Mouse (Mus musculus) stomach, embryonic 15.5 days (tissue): ENCODE data around the gene Mlh3. TPM values are rescaled to one million over a fixed set of nuclear protein-coding genes. Genes with fewer than 3 reads are reported as not detected.
A peak's percentile ranks its signal among the peaks of the same experiment; 100 is the strongest.
"Not testable (repeated sequence)": the region's sequence is repeated elsewhere in the genome, so short reads cannot be mapped to it uniquely, and the experiment has no call there.

ENCODE experiments used
- ATAC-seq: fragments of 200-750 bp; cut with Nextera tagmentation; 2 replicates; pipeline ENCODE4 v1.8.0; 2017; ENCODE audit warnings: low read depth, moderate number of reproducible peaks, moderate TSS enrichment; ENCODE audit not compliant: insufficient read depth, low FRiP score
- H3K27ac ChIP-seq: fragments of 300-500 bp; sonication (generic); 2 replicates; pipeline ENCODE4 v1.5.1; 2015; ENCODE audit warnings: mild to moderate bottlenecking, inconsistent platforms
- H3K27me3 ChIP-seq: fragments of 300-500 bp; sonication (generic); replicated peaks from 2 replicates; pipeline ENCODE4 v1.6.1; 2015; ENCODE audit warnings: inconsistent platforms
- H3K36me3 ChIP-seq: fragments of 300-500 bp; sonication (generic); 2 replicates; pipeline ENCODE4 v1.6.1; 2015; ENCODE audit warnings: inconsistent platforms
- H3K4me1 ChIP-seq: fragments of 300-500 bp; sonication (generic); 2 replicates; pipeline ENCODE4 v1.6.1; 2015; ENCODE audit warnings: inconsistent platforms
- H3K4me2 ChIP-seq: fragments of 300-500 bp; sonication (generic); 2 replicates; pipeline ENCODE4 v1.6.1; 2015; ENCODE audit warnings: mild to moderate bottlenecking, inconsistent platforms
- H3K4me3 ChIP-seq: fragments of 300-500 bp; sonication (generic); replicated peaks from 2 replicates; pipeline ENCODE4 v1.5.1; 2015; ENCODE audit warnings: inconsistent platforms
- H3K9ac ChIP-seq: fragments of 300-500 bp; sonication (generic); 2 replicates; pipeline ENCODE4 v1.6.1; 2015; ENCODE audit warnings: inconsistent platforms
- H3K9me3 ChIP-seq: fragments of 300-500 bp; sonication (generic); 2 replicates; pipeline ENCODE4 v1.6.1; 2016; ENCODE audit warnings: inconsistent platforms
- WGBS: fragments of 180-500 bp; shearing (Covaris S2); methylation state at CpG from one replicate; pipeline ENCODE4 v1.1.7; 2015; 5-methylcytosine and 5-hydroxymethylcytosine counted together
- polyA plus RNA-seq: library from polyadenylated mRNA; unstranded; fragments of >200 nt; fragmentation: Nextera tagmentation; extraction: Ambion mirVana; gene quantifications from 2 replicates; pipeline ENCODE4 v1.2.1, GENCODE M21; 2015

The Mlh3 gene
- polyA plus RNA-seq, 1 experiment from 2014 or later: 6.8 TPM

DNA sequence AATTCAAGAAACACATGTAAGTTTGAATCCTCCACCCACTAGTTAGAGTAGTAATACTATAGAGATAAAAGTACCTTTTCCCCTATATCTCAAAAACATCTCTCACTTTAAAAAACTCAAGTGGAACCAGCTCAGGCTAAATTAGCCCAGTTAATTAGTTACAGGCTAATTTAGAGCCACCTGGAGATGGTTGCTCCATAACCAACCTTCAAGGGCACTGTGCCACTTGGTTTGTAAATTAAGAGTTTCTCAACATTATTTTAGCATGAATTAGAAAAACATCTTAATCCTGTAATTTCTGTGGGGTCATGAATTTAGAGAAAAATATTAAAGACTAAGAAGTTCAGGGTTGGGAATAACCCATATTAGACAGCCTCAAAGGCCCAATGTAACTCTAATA is 21.1 kb upstream of the Mlh3 start:
- no peak overlapping the region for H3K4me2 ChIP-seq
- no peaks in the 10 kb centered on the region for H3K27me3 ChIP-seq
- H3K36me3 ChIP-seq: no peaks in the 10 kb centered on the region
- no peaks in the 10 kb centered on the region for H3K9me3 ChIP-seq
- no peak overlapping the region for H3K27ac ChIP-seq
- no peak overlapping the region for H3K4me3 ChIP-seq
- peaks cover 12% of the 10 kb centered on the region for H3K4me1 ChIP-seq
- no peak for ATAC-seq
- no peak overlapping the region for H3K9ac ChIP-seq

DNA sequence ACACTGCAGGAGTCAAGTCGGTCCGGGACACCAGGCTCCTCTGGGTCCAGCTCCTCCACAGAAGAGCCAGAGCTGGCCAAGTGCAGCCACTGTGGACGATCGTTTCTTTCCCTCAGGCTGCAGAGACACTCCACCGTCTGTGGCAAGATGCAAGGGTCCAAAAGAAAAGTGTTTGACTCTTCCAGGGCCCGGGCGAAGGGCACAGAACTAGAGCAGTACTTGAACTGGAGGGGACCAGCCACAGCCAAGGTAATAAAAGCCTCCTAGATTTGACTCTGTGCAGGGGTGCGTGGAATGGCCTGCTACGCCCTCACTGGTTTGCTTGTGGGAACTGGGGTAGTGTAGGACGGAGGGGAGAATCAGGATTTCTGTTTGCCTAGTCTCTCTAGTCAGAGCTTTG is 20.2 kb upstream of the Mlh3 start:
- 80% methylated on average over 10 of the region's 10 CpGs for WGBS
- no peak overlapping the region for H3K4me3 ChIP-seq
- H3K27ac ChIP-seq: no peak overlapping the region
- H3K27me3 ChIP-seq: no peaks in the 10 kb centered on the region
- H3K9me3 ChIP-seq: no peaks in the 10 kb centered on the region
- peaks cover 12% of the 10 kb centered on the region for H3K4me1 ChIP-seq
- no peaks in the 10 kb centered on the region for H3K36me3 ChIP-seq
- no peak for ATAC-seq
- H3K4me2 ChIP-seq: no peak overlapping the region
- H3K9ac ChIP-seq: no peak overlapping the region

DNA sequence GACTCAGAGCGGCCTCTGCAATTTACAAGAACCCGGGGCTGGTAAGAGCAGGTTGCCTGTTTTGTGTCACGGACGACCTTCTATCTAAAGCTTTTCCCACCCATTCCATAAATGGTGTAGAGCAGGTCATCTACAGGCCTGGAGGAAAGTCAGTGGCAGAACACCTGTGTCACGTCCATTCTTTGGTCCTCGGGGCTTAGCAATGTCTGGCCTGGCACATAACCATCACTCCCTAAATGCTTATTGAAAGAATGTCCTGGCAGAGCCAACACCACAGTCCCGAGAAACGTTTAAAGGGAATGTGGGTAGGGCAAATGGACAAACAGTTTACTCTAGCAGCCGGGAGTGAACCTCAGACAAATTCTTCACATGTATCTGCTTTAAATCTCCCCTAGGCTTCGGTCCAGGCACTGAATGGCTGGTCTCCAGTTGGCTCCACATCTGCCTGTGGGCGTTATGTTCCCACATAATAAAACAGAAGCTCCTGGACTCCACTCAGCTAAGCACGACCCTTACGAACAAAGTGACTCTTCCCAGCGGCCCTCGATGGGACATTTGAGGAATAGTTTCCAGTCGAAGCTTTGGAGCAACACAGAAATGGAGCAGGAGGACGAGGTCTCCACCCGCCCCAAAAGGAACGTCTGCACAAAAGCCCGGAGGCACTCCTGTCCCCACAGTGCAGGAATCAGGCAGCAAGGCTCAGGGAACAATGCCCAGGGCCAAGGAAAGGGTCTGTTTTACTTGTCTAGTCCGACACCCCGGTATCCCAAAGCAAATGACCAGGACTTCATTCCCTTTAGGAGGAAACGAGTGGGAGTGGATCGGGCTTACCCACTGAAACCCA is 19.0 kb upstream of the Mlh3 start:
- H3K27ac ChIP-seq: peak overlapping the region; percentile 84
- H3K4me3 ChIP-seq: peak overlapping the region; percentile 51
- no peaks in the 10 kb centered on the region for H3K36me3 ChIP-seq
- H3K4me1 ChIP-seq: peaks cover 12% of the 10 kb centered on the region
- H3K9me3 ChIP-seq: no peaks in the 10 kb centered on the region
- ATAC-seq: peak; percentile 36; the same call in 1 of the 2 replicates
- H3K27me3 ChIP-seq: no peaks in the 10 kb centered on the region
- peak overlapping the region; percentile 90 for H3K4me2 ChIP-seq
- 33% methylated on average over 24 of the region's 24 CpGs for WGBS
- H3K9ac ChIP-seq: no peak overlapping the region

DNA sequence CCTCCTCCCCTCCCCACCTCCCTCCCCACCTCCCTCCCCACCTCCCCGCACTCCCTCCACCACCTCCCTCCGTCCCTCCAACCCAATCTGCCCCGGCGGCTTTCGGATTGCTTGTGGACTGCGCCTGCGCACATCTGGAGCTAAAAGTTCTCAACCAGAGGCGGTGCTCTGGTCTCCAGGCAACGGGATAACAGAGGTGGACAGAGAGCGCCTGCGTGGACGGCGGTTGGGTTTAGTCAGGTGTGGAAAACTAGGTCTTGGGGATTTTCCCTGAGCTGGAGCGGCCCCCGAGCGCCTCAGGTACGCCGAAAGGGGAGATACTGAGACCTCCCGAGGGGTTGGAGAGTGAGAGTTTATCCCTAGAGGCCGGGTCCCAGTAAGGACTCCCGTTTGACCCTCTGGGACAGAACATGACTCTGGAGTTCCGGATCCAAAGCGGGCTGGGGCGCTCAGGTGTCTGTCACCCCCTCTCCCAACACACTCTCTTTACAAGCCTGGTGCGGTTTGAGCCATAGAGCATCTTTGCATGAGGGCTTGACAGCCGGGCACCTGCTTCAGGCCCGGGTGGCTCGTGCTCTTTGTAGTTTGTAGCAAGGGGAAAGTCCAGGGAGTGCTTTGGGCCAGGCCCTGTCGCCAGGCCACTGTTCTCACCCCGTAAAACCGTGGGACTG is 18.2 kb upstream of the Mlh3 start, which contains the start of gene Zc2hc1c:
Gene Zc2hc1c (plus strand): TSS at position 106 of the 671 bp plus-strand sequence.
- peak within 1 kb of the TSS; percentile 50; the same call in 1 of the 2 replicates for H3K9ac ChIP-seq
- peak within 1 kb of the TSS; percentile 51 for H3K4me3 ChIP-seq
- no peaks in the 10 kb centered on the region for H3K36me3 ChIP-seq
- ATAC-seq: peak; percentile 87
- WGBS: 3% methylated on average over 30 of the region's 31 CpGs
- peak within 1 kb of the TSS; percentile 84 for H3K27ac ChIP-seq
- H3K27me3 ChIP-seq: no peaks in the 10 kb centered on the region
- no peaks in the 10 kb centered on the region for H3K9me3 ChIP-seq
- H3K4me2 ChIP-seq: peak within 1 kb of the TSS; percentile 90
- peaks cover 12% of the 10 kb centered on the region for H3K4me1 ChIP-seq

DNA sequence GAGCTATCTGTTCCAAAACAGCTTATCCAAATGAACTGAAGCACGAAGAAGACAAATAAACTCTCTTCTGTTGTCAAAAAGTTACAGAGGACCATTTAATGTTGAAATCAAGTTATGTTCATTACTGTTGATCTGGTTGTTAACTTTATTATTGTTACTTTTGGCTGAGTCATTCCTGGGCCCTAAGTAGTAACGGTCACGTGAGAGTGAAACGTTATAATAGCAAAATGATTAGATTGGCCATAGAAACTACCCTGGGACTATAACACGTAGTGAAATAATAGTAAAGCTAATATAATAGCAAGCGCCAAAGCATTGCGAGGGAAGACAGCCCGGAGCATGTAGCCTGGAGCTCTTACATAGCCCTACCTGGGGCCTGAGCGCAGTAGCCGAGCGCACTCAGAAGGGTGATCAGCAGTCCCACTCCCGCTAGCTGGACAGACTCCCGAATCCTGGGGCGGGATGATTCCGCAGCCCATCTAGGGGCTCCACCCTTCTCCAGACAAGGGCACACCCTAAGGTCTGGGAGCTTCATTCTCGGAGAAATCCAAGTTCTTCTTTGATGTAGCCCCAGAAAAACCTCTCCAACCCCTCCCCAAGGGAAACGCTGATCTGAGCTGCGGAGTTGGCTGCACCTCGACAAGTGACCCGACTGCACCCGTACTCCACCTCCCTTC is 17.5 kb upstream of the Mlh3 start, which contains the start of gene Acyp1:
Gene Acyp1 (minus strand): TSS at position 630 of the 677 bp plus-strand sequence.
- peak; percentile 63 for ATAC-seq
- Histone ChIP-seq H3K9ac (peak within 1 kb of the TSS; percentile 50; the same call in 1 of the 2 replicates), H3K27me3 (no peaks in the 10 kb centered on the region), H3K9me3 (no peaks in the 10 kb centered on the region), H3K27ac (peak within 1 kb of the TSS; percentile 84), H3K4me3 (peak within 1 kb of the TSS; percentile 51), H3K4me2 (peak within 1 kb of the TSS; percentile 90), H3K36me3 (no peaks in the 10 kb centered on the region), H3K4me1 (peaks cover 12% of the 10 kb centered on the region)
- 9% methylated on average over 21 of the region's 21 CpGs for WGBS

DNA sequence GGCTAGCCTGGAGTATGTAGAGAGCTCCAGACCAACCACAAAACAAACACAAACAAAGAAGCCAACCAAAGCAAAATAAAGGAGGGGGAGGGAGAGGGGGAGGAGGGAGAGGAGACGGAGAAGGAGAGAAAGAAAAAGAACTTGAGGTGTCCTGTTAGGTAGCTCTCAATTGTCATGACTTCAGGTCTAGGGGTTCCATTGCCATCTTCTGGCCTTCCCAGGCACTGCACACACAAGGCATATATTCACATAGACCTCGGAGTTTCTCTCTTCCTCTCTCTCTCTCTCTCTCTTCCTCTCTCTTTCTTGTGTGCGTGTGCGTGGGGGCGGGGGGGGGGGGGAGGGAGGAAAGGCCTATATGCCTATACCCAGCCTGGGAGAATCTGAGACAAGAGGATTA is 16.5 kb upstream of the Mlh3 start:
- H3K9ac ChIP-seq: no peak overlapping the region
- H3K27me3 ChIP-seq: no peaks in the 10 kb centered on the region
- no peak overlapping the region for H3K4me3 ChIP-seq
- WGBS: 33% methylated on average over 2 of the region's 5 CpGs
- no peaks in the 10 kb centered on the region for H3K9me3 ChIP-seq
- peaks cover 12% of the 10 kb centered on the region for H3K4me1 ChIP-seq
- H3K36me3 ChIP-seq: no peaks in the 10 kb centered on the region
- ATAC-seq: no peak
- H3K27ac ChIP-seq: no peak overlapping the region
- H3K4me2 ChIP-seq: peak overlapping the region; percentile 90; the same call in 1 of the 2 replicates

DNA sequence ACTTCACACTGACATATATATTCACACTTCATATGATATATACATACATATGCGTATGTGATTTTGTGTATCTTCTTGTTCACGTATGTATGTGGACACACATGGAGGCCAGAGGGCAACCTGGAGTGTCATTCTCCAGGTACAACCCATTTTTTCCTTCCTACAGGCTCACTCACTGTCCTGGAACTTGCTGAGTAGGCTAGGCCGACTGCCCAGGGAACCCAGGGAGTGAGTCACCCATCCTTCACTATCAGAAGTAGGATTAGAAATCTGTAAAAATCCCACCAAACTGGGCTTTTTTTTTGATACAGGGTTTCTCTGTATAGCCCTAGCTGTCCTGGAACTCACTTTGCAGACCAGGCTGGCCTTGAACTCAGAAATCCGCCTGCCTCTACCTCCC is 14.6 kb upstream of the Mlh3 start:
- WGBS: 88% methylated on average over 4 of the region's 4 CpGs
- H3K4me1 ChIP-seq: peaks cover 12% of the 10 kb centered on the region
- H3K9ac ChIP-seq: no peak overlapping the region
- no peak overlapping the region for H3K27ac ChIP-seq
- no peak overlapping the region for H3K4me3 ChIP-seq
- no peak overlapping the region for H3K4me2 ChIP-seq
- no peaks in the 10 kb centered on the region for H3K27me3 ChIP-seq
- ATAC-seq: no peak
- H3K36me3 ChIP-seq: no peaks in the 10 kb centered on the region
- no peaks in the 10 kb centered on the region for H3K9me3 ChIP-seq

DNA sequence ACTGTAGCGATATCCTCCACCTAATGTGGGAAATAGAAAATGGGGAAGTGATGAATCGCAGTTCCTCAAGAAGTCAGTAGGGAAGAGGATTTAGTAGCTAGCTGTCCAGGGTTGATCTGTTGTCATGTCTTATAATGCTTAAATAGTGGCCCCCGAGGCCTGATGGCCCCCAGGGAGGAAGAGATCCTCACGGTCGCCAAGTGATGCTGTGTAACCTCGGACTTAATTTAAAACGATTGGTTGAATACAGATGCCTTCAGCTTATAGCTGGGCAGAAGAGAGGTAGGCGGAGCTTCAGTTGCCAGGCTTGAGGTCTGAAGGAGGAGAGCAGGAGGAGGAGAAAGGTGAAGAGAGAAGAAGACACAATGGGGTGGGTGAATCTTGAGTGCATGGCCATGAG is 13.9 kb upstream of the Mlh3 start:
- H3K4me3 ChIP-seq: no peak overlapping the region
- H3K27me3 ChIP-seq: no peaks in the 10 kb centered on the region
- no peak for ATAC-seq
- peaks cover 11% of the 10 kb centered on the region for H3K4me1 ChIP-seq
- no peaks in the 10 kb centered on the region for H3K36me3 ChIP-seq
- 68% methylated on average over 8 of the region's 8 CpGs for WGBS
- no peak overlapping the region for H3K4me2 ChIP-seq
- no peaks in the 10 kb centered on the region for H3K9me3 ChIP-seq
- H3K9ac ChIP-seq: no peak overlapping the region
- H3K27ac ChIP-seq: no peak overlapping the region

DNA sequence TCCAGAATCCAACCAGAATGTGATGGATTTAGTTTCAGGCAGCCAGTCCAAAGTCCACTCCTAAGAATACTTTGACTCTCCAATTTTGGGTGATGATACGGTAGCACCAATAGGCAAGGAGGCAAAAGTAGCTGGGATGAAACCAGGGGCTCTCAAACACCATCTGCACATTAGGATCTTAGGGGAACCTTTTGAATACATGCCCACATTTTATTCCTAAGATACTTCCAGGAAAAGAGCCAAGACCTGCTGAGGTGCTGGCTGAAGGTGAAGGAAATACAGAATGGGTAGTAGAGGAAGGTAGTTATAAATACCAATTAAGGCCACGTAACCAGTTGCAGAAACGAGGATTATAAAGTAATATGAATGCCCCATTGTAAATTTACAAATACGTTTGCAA is 11.4 kb upstream of the Mlh3 start:
- not testable (repeated sequence) for H3K27ac ChIP-seq, H3K27me3 ChIP-seq, H3K9ac ChIP-seq, H3K36me3 ChIP-seq, H3K4me3 ChIP-seq, H3K4me2 ChIP-seq, H3K9me3 ChIP-seq, H3K4me1 ChIP-seq, ATAC-seq
- 84% methylated on average over 1 of the region's 4 CpGs for WGBS

DNA sequence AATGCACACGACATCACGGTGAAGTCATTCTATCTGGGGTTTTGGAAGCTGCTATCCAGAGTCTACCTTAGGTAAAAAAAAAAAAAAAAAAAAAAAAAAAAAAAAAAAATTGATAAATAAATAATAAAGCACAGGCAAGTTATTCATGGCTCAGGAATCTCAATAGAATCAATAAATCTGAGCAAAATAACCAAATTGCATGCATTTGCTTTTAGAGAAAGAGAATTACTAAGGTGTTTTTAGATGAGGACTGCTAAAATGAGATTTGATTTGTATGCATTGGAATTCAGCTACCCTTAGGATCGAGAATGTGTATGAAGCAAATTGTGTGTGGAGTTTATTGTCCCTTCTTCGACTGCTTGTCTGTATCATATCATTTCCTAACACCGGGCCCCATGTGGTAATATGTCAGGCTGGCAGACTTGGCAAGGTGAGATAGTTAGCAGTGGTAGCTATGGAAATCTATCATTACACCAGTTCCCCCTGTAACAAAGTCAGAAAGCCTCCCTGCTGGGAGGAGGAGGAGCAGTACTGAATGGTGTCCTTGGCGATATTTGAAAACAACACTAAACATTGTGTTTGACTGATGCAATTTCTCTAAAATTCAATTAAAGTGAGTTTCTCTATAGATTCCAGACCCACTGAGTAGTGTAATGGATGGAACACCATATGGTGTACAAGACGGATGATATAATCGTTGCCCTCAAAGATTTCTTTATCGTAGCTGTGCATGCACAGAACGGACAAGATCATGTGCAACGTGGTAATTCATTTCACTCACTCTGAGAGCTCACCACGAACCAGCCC is 10.6 kb upstream of the Mlh3 start:
- peak overlapping the region; percentile 69 for H3K4me2 ChIP-seq
- H3K4me3 ChIP-seq: no peak overlapping the region
- 58% methylated on average over 12 of the region's 12 CpGs for WGBS

DNA sequence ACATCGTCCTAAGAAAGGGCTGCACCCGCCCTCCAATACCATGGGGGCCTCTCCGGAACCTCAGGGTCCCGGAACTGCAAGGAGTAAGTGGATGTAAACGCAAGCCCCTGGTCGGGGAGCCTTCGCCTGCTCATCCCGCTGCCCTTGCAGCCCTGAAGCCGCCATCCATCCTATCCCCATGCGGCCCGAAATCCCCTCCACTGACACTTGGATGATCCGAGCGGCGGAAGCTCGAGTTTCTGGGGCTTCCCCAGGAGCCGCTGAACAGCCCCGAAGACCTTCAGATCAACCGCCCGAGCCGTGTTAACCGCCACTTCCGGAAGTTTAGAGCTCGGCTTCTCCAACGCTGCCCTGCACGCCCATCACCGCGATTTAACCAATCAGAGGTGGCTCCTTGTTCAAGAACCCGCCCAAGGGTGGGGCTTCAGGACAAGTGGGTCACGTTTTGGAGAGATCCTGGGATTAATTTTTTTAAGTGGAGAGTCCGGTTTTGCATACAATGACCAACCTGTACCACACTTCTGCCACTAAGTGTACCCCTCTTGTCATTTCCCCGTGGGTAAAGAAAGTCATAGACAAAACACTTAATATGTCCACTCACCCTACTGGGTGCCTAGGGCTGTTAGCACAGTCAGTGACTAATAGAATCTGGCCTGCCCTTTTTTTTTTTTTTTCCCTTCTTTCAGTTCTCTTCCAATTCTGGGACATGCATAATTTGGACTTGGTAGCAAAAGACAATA is 9.9 kb upstream of the Mlh3 start:
- 0% methylated on average over 31 of the region's 31 CpGs for WGBS
- peak overlapping the region; percentile 80 for H3K27ac ChIP-seq

More for the DNA sequence above, 10.6 kb upstream of the Mlh3 start:
- no peaks in the 10 kb centered on the region for H3K27me3 ChIP-seq
- ATAC-seq: no peak
- H3K9me3 ChIP-seq: no peaks in the 10 kb centered on the region
- peaks cover 3% of the 10 kb centered on the region; the same call in 1 of the 2 replicates for H3K4me1 ChIP-seq
- no peak overlapping the region for H3K9ac ChIP-seq
- H3K36me3 ChIP-seq: no peaks in the 10 kb centered on the region
- no peak overlapping the region for H3K27ac ChIP-seq

More for the DNA sequence above, 9.9 kb upstream of the Mlh3 start:
- H3K36me3 ChIP-seq: no peaks in the 10 kb centered on the region
- peak overlapping the region; percentile 67 for H3K9ac ChIP-seq
- H3K27me3 ChIP-seq: no peaks in the 10 kb centered on the region
- peak overlapping the region; percentile 76 for H3K4me3 ChIP-seq
- H3K4me1 ChIP-seq: peaks cover 3% of the 10 kb centered on the region; the same call in 1 of the 2 replicates
- peak overlapping the region; percentile 69 for H3K4me2 ChIP-seq
- no peaks in the 10 kb centered on the region for H3K9me3 ChIP-seq
- peak; percentile 95 for ATAC-seq
